Mouse (Mus musculus): Measurements from ENCODE around the gene Pik3r2. TPM values are rescaled to one million over a fixed set of nuclear protein-coding genes. Genes with fewer than 3 reads are reported as not detected.

The Pik3r2 gene
- polyA plus RNA-seq, 1 experiment: 56.3 TPM

DNA sequence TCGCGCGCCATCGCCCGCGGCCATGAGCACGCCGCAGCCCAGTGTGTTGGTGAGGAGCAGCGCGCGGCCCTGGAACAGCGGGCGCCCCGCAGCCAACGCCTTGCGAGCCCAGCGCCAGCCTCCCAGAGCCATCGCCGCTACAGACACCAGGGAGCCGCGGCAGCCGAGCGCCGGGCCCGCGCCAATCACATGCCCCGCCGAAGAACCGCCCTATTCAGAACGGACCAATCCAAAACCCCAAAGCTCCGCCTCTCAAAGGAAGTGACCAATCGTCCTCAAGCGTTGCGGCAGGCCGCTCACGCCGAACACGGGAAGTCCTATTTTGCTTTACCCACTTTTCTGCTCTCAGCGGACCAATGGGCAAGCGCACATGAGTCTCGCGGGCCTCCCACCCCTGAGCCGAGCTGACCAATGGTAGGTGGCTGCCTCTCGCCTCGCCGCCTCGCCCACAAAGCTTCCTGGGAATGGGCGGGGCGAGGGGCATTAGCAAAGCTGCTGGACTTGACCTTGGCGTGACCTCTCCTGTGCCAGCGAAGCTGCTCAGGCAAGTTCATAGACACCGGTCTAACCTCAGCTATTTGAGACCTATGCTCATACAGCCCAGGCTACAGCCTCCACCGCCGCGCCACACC is 15.6 kb downstream of the Pik3r2 start, which contains the start of gene Mpv17l2:
TSS of gene Mpv17l2 (minus strand) at position 172 of the 632 bp plus-strand sequence.
- H3K4me1 ChIP-seq (ENCODE audit: control insufficient read depth, insufficient read depth, insufficient read length): peaks cover 16% of the 10 kb centered on the region; the same call in 1 of the 2 replicates
- H3K36me3 ChIP-seq (ENCODE audit: control insufficient read depth, insufficient read depth, low read length): peaks cover 17% of the 10 kb centered on the region
- WGBS: 1% methylated on average over 55 of the region's 55 CpGs

DNA sequence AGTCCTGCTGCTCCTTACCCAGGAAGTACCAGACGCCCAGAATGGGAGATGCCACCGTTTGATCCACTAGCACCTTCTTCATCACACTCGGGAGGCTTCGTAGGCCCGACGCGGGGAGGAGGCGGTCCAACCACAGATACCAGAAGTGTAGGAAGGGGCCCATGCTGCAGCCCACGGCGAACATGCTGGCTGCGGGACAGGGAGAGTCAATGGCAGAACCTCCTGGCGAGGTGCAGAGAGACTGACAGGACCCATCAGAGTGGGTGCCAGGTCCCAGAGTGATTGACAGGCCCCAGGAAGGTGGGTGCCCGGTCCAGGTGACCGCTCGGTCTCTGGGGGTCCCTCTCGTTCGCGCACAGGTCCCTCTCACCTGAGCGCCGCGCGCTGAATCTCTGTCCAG is 16.2 kb downstream of the Pik3r2 start:
- DNase-seq (ENCODE audit: low read depth in 1 of 2, low spot score in 2 of 2): no peak
- TF ChIP-seq CTCF (IDR thresholded peaks at IDR 0.05; ENCODE audit: extremely low read depth, insufficient read depth, insufficient read length, insufficient replicate concordance) (no peak), POLR2A (IDR thresholded peaks at IDR 0.05; ENCODE audit: low read depth, low read length) (no peak)
- WGBS: 2% methylated on average over 22 of the region's 22 CpGs
- Histone ChIP-seq H3K27ac (ENCODE audit: insufficient read depth, low read length) (peak overlapping the region; percentile 61), H3K4me3 (ENCODE audit: extremely low read depth, insufficient read depth, insufficient read length) (peak overlapping the region; percentile 72), H3K27me3 (ENCODE audit: control insufficient read depth, insufficient read depth, low read length) (no peaks in the 10 kb centered on the region), H3K36me3 (ENCODE audit: control insufficient read depth, insufficient read depth, low read length) (peaks cover 17% of the 10 kb centered on the region), H3K4me1 (ENCODE audit: control insufficient read depth, insufficient read depth, insufficient read length) (peaks cover 16% of the 10 kb centered on the region; the same call in 1 of the 2 replicates)

More for the DNA sequence above, 15.6 kb downstream of the Pik3r2 start, which contains the start of gene Mpv17l2:
- TF ChIP-seq CTCF (IDR thresholded peaks at IDR 0.05; ENCODE audit: extremely low read depth, insufficient read depth, insufficient read length, insufficient replicate concordance) (no peak), POLR2A (IDR thresholded peaks at IDR 0.05; ENCODE audit: low read depth, low read length) (peak; percentile 48; the same call in 1 of the 2 replicates)
- Histone ChIP-seq H3K27ac (ENCODE audit: insufficient read depth, low read length) (peak within 1 kb of the TSS; percentile 76), H3K27me3 (ENCODE audit: control insufficient read depth, insufficient read depth, low read length) (no peaks in the 10 kb centered on the region), H3K4me3 (ENCODE audit: extremely low read depth, insufficient read depth, insufficient read length) (peak within 1 kb of the TSS; percentile 72)
- DNase-seq (ENCODE audit: low read depth in 1 of 2, low spot score in 2 of 2): peak; percentile 95 to 96

DNA sequence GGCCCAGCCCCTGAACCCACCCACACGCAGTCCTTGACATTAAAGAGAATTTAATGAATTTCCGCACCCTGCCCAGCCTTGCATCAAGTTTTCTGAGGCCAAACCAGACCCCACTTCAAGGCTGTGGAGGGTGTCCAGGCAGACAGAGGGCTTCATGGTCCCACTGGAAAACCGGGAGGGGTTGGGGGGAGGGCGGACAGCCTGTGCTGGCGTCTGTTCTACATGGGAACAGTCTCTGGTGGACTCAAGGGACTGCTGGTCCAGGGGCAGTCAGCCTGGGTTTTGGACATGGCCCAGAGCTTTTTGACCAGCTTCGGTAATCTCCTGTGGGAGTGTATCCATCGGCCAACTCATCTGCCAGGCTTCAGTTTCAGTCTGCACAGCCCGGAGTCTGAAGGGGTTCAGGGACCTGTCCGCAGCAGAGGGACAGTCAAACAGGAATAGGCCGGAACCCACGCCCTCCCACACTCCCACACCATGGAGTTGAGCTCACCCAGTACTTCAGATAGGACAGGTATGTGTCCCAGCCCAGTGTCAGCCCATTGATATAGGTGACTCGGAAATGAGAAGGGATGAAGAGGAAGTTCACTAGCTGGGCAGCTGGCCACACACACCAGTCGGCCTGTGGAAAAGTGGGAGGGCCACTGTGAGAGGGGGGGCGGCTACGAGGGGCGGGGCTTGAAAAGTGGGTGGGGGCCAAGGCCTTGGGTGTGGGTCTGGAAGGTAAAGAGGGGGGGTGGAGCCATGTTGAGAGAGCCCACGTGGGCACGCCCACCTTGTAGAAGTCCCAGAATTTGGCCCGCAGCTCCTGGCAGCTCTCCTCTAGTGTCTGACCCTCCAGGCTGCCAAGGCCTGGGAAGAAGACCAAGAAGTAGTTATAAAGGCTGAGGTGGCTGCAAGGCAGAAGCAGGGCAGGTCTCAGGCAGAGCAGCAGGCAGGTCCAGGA is 17.6 kb downstream of the Pik3r2 start:
- H3K4me3 ChIP-seq (ENCODE audit: extremely low read depth, insufficient read depth, insufficient read length): no peak overlapping the region
- peaks cover 14% of the 10 kb centered on the region for H3K4me1 ChIP-seq (ENCODE audit: control insufficient read depth, insufficient read depth, insufficient read length)
- no peak for TF ChIP-seq POLR2A (IDR thresholded peaks at IDR 0.05; ENCODE audit: low read depth, low read length)
- TF ChIP-seq CTCF (IDR thresholded peaks at IDR 0.05; ENCODE audit: extremely low read depth, insufficient read depth, insufficient read length, insufficient replicate concordance): no peak
- H3K36me3 ChIP-seq (ENCODE audit: control insufficient read depth, insufficient read depth, low read length): peaks cover 11% of the 10 kb centered on the region
- 84% methylated on average over 19 of the region's 19 CpGs for WGBS
- H3K27me3 ChIP-seq (ENCODE audit: control insufficient read depth, insufficient read depth, low read length): no peaks in the 10 kb centered on the region
- no peak for DNase-seq (ENCODE audit: low read depth in 1 of 2, low spot score in 2 of 2)
- H3K27ac ChIP-seq (ENCODE audit: insufficient read depth, low read length): no peak overlapping the region

DNA sequence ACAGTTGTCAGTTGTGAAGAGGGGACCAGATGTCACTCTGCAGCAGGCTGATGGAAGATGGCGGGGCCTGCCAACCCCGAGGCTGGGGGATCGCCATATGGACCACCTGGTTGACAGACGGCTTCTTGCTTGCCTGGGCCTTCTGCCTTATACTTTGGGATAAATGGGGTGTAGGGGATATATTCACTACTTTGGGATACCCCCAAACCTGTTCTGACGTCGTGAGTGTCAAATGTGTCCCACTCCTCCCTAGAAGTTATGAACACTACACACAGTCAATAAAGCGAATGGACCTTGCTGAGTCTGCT is 18.3 kb downstream of the Pik3r2 start:
- TF ChIP-seq POLR2A (IDR thresholded peaks at IDR 0.05; ENCODE audit: low read depth, low read length) (no peak), CTCF (IDR thresholded peaks at IDR 0.05; ENCODE audit: extremely low read depth, insufficient read depth, insufficient read length, insufficient replicate concordance) (no peak)
- WGBS: 92% methylated on average over 7 of the region's 7 CpGs
- Histone ChIP-seq H3K27me3 (ENCODE audit: control insufficient read depth, insufficient read depth, low read length) (no peaks in the 10 kb centered on the region), H3K36me3 (ENCODE audit: control insufficient read depth, insufficient read depth, low read length) (peaks cover 8% of the 10 kb centered on the region), H3K4me3 (ENCODE audit: extremely low read depth, insufficient read depth, insufficient read length) (no peak overlapping the region), H3K4me1 (ENCODE audit: control insufficient read depth, insufficient read depth, insufficient read length) (peaks cover 15% of the 10 kb centered on the region), H3K27ac (ENCODE audit: insufficient read depth, low read length) (no peak overlapping the region)
- peak in 1 of 2 experiments; percentile 2 for DNase-seq (ENCODE audit: low read depth in 1 of 2, low spot score in 2 of 2)

DNA sequence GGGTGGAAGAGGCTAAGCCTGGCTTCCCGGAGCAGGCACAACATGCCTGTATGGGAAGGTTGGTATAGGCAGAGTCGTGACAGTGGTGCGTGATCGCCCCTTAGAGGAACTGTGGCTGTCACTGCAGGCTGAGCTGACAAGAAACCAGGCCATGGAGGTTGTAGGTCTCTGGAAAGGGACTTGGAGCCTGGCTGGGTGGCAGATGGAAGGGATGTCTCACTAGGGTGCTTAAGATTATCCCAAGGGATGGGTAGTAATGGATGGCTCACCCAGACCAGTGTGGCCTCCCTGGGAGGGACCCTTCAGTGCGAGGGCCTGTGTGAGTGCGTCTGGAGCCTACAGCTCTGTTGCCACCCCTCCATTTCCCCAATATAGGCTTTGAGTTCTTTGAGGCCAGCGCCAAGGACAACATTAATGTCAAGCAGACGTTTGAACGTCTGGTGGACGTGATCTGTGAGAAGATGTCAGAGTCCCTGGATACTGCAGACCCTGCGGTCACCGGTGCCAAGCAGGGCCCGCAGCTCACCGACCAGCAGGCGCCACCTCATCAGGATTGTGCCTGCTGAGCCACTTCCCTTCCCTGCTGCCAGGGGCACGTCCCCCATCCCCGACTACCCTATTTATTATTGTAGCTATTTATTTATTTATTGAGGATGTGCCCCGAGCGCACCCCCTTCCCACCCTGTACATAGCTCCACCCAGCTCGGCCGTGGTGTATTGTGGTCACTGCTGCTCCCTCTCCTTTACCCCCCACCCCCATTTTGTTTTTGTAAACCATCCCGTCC is 18.8 kb downstream of the Pik3r2 start:
- DNase-seq (ENCODE audit: low read depth in 1 of 2, low spot score in 2 of 2): peak in 1 of 2 experiments; percentile 20
- Histone ChIP-seq H3K27me3 (ENCODE audit: control insufficient read depth, insufficient read depth, low read length) (no peaks in the 10 kb centered on the region), H3K36me3 (ENCODE audit: control insufficient read depth, insufficient read depth, low read length) (peaks cover 5% of the 10 kb centered on the region; the same call in 1 of the 2 replicates), H3K4me3 (ENCODE audit: extremely low read depth, insufficient read depth, insufficient read length) (no peak overlapping the region), H3K4me1 (ENCODE audit: control insufficient read depth, insufficient read depth, insufficient read length) (peaks cover 20% of the 10 kb centered on the region), H3K27ac (ENCODE audit: insufficient read depth, low read length) (no peak overlapping the region)
- TF ChIP-seq CTCF (IDR thresholded peaks at IDR 0.05; ENCODE audit: extremely low read depth, insufficient read depth, insufficient read length, insufficient replicate concordance): peak; percentile 54; the same call in 1 of the 2 replicates
- TF ChIP-seq POLR2A (IDR thresholded peaks at IDR 0.05; ENCODE audit: low read depth, low read length): no peak
- WGBS: 87% methylated on average over 22 of the region's 22 CpGs

DNA sequence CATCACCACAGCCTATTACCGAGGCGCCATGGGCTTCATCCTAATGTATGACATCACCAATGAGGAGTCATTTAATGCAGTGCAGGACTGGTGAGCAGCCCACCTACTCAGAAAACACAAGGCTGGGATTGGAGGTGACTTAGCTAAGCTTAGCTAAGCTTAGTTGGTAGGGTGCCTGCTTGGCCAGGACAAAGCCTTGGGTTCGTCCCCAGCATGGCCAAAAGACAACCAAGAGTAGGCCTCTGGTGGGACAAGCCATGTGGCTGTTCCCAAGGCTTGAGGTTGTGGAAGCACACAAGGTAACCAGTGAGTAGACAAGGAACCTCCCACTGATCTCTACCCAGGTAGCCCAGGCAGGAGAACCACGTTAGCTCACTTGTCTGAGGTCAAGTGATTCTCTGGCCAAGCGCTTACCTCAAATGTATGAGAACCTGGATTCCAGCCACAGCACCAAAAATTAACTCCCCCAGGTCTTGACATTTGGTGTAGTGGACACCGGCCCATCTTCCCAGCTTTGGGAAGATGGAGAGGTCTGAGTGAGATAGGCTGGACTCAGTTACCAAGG is 20.0 kb downstream of the Pik3r2 start:
- Histone ChIP-seq H3K36me3 (ENCODE audit: control insufficient read depth, insufficient read depth, low read length) (peaks cover 5% of the 10 kb centered on the region; the same call in 1 of the 2 replicates), H3K4me1 (ENCODE audit: control insufficient read depth, insufficient read depth, insufficient read length) (peaks cover 21% of the 10 kb centered on the region), H3K4me3 (ENCODE audit: extremely low read depth, insufficient read depth, insufficient read length) (no peak overlapping the region), H3K27ac (ENCODE audit: insufficient read depth, low read length) (no peak overlapping the region), H3K27me3 (ENCODE audit: control insufficient read depth, insufficient read depth, low read length) (no peaks in the 10 kb centered on the region)
- DNase-seq (ENCODE audit: low read depth in 1 of 2, low spot score in 2 of 2): peak in 1 of 2 experiments; percentile 1
- no peak for TF ChIP-seq POLR2A (IDR thresholded peaks at IDR 0.05; ENCODE audit: low read depth, low read length)
- no peak for TF ChIP-seq CTCF (IDR thresholded peaks at IDR 0.05; ENCODE audit: extremely low read depth, insufficient read depth, insufficient read length, insufficient replicate concordance)
- WGBS: 95% methylated on average over 6 of the region's 6 CpGs

Data from spleen, adult 2 months (tissue).